Mouse (Mus musculus) ES-Bruce4 (cell line): Measurements from ENCODE around the gene Pld1.

Source experiments
- CTCF ChIP-seq: IDR thresholded peaks from one replicate; pipeline ENCODE4 v1.8.1; 2011; ENCODE audit warnings: low read depth, low read length
- POLR2A ChIP-seq: IDR thresholded peaks from one replicate; pipeline ENCODE4 v1.8.1; 2011; ENCODE audit warnings: low read length; ENCODE audit not compliant: insufficient read depth

DNA sequence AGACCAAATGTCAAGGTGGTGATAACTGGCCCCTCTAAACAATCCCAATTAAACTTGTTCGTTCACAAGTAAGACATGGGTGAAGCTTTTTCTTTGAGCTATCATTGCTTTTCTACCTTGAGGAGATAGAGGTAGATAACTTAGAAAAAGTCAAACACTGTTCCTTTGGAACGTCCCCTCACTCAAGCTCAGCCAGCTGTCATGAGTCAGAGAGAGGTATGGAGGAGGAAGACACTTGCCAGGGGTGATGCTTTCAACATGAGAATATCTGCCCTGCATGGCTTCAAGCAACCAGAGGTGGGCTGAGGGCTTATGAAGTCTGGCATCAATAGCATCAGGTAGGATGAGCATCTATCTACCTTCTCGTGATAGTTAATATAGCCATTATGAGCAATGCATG lies 207.0 kb downstream of the Pld1 start:
- no peak for TF ChIP-seq POLR2A
- no peak for TF ChIP-seq CTCF
